Mouse (Mus musculus) kidney, embryonic 16.5 days (tissue): ENCODE results near the gene 4933402J07Rik. TPM values are rescaled to one million over a fixed set of nuclear protein-coding genes. Genes with fewer than 3 reads are reported as not detected.

ENCODE experiments used
- ATAC-seq: fragments of 200-750 bp; cut with Nextera tagmentation; 2 replicates; pipeline ENCODE4 v1.8.0; 2017; ENCODE audit warnings: moderate TSS enrichment; ENCODE audit not compliant: low FRiP score, low TSS enrichment
- H3K27ac ChIP-seq: fragments of 300-500 bp; sonication (generic); 2 replicates; pipeline ENCODE4 v1.5.1; 2014; ENCODE audit warnings: low read length
- H3K27me3 ChIP-seq: fragments of 300-500 bp; sonication (generic); 2 replicates; pipeline ENCODE4 v1.6.1; 2014; ENCODE audit warnings: low read length, control low read depth, mixed read lengths; ENCODE audit not compliant: insufficient read depth
- H3K36me3 ChIP-seq: fragments of 300-500 bp; sonication (generic); 2 replicates; pipeline ENCODE4 v1.6.1; 2014; ENCODE audit warnings: low read length, control low read depth, mixed read lengths; ENCODE audit not compliant: insufficient read depth
- H3K4me1 ChIP-seq: fragments of 300-500 bp; sonication (generic); 2 replicates; pipeline ENCODE4 v1.6.1; 2014; ENCODE audit warnings: low read length, control low read depth, mixed read lengths; ENCODE audit not compliant: insufficient read depth
- H3K4me2 ChIP-seq: fragments of 300-500 bp; sonication (generic); replicated peaks from 2 replicates; pipeline ENCODE4 v1.6.1; 2014; ENCODE audit warnings: low read depth, low read length
- H3K4me3 ChIP-seq: fragments of 300-500 bp; sonication (generic); 2 replicates; pipeline ENCODE4 v1.5.1; 2014; ENCODE audit warnings: mild to moderate bottlenecking, low read length
- H3K9ac ChIP-seq: fragments of 300-500 bp; sonication (generic); replicated peaks from 2 replicates; pipeline ENCODE4 v1.6.1; 2014; ENCODE audit warnings: low read length
- H3K9me3 ChIP-seq: fragments of 300-500 bp; sonication (generic); 2 replicates; pipeline ENCODE4 v1.6.1; 2016; ENCODE audit warnings: low read length, control low read depth
- WGBS: fragments of 180-500 bp; shearing (Covaris S2); extraction: QIAGEN DNeasy Blood & Tissue Kit; methylation state at CpG from one replicate; pipeline ENCODE4 v1.1.7; 2014; 5-methylcytosine and 5-hydroxymethylcytosine counted together
- polyA plus RNA-seq: library from polyadenylated mRNA; unstranded; fragments of >200 nt; fragmentation: Nextera tagmentation; extraction: Ambion mirVana; gene quantifications from 2 replicates; pipeline ENCODE4 v1.2.1, GENCODE M21; 2015

Gene 4933402J07Rik
- polyA plus RNA-seq, 1 experiment from 2014 or later: not detected

DNA sequence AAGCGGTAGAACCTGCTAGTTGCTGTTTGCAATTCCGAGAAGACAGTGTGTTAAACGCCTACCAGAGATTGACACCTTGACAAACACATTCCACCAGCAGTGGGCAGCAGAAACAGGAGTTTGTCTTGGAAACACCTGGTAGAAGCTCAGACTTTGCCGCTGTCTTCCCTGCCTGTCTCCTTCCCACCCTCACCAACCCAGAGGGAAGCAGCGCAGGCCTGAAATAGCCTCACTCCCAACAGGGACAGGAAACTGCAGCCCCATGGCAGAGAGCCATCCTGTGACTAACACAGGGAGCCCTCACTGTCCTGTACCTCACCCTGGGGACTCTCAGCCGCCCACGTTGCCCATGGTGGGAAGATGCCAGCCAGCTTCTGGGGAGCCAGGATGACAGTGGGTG, 55.5 kb downstream of the 4933402J07Rik start:
- no peak for ATAC-seq
- H3K4me1 ChIP-seq: no peaks in the 10 kb centered on the region
- 54% methylated on average over 7 of the region's 7 CpGs for WGBS
- no peak overlapping the region for H3K4me3 ChIP-seq
- H3K9ac ChIP-seq: no peak overlapping the region
- H3K27ac ChIP-seq: no peak overlapping the region
- H3K36me3 ChIP-seq: no peaks in the 10 kb centered on the region
- H3K4me2 ChIP-seq: no peak overlapping the region
- no peaks in the 10 kb centered on the region for H3K9me3 ChIP-seq
- H3K27me3 ChIP-seq: 0 out of 2 replicates have a peak, but pooled peaks cover 2% of the 10 kb centered on the region

DNA sequence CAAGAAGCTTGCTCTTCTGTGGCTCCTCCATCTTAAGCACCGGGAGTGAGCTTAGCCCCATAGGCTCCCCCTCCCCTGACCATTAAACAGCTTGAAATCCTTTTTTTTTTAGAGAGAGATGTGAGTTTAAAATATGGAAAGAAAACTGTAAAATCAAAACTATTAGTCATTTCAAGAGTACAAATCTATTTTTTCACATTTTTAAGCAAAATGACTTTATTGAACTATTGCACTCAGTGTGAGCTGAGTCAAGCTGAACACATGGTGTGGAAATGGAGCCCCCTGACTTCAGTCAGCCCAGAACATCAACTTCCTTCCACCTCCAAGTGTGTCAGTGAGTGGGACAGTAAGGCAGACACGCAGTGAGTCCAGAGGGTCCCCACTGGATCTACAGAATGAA, 55.9 kb downstream of the 4933402J07Rik start:
- H3K27me3 ChIP-seq: 0 out of 2 replicates have a peak, but pooled peaks cover 2% of the 10 kb centered on the region
- H3K9ac ChIP-seq: no peak overlapping the region
- ATAC-seq: no peak
- 69% methylated on average over 2 of the region's 2 CpGs for WGBS
- H3K4me3 ChIP-seq: no peak overlapping the region
- no peaks in the 10 kb centered on the region for H3K9me3 ChIP-seq
- no peaks in the 10 kb centered on the region for H3K4me1 ChIP-seq
- no peaks in the 10 kb centered on the region for H3K36me3 ChIP-seq
- no peak overlapping the region for H3K4me2 ChIP-seq
- no peak overlapping the region for H3K27ac ChIP-seq

DNA sequence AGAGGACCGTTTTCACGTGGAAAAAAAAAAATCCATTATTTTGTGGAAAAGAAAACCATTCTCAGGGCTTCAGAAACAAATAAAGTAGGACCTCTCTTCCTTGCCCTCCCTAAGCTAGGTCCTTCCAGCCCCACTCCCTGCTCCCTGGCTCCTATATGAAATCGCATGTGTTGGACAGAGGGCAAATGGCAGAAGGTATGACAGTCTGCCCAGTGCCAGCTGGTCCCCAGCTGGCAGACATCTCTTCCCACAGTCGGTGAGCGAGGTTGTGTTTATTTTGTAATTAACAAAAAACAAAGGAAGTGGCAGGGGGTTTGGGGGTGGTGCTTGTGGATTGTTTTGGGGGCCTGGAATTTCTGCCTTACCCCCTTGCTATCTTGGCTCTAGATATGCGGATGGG, 56.6 kb downstream of the 4933402J07Rik start:
- H3K27ac ChIP-seq: no peak overlapping the region
- H3K36me3 ChIP-seq: no peaks in the 10 kb centered on the region
- 0 out of 2 replicates have a peak, but pooled peaks cover 2% of the 10 kb centered on the region for H3K27me3 ChIP-seq
- 66% methylated on average over 6 of the region's 6 CpGs for WGBS
- H3K9me3 ChIP-seq: no peaks in the 10 kb centered on the region
- no peak overlapping the region for H3K4me2 ChIP-seq
- no peak overlapping the region for H3K4me3 ChIP-seq
- H3K4me1 ChIP-seq: no peaks in the 10 kb centered on the region
- ATAC-seq: no peak
- H3K9ac ChIP-seq: no peak overlapping the region

DNA sequence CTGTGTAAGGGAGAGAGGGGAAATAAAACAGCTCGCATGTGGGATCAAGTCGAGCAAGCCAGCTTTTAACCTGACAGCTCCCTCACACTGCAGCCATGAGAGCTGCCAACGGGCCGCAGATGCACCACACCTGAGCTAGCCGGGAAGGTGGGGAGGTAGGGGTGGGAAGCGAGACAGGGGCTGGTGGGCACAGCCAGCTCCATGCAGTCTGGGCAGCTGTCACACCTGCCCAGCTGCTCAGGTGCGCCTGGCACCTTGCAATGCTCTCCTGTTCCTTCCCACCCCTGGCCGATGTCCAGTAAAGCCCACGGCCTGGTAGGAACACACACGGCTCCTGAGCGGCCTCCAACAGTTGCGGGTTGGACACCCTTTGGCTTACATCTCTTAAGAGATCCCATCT, 57.5 kb downstream of the 4933402J07Rik start:
- H3K4me3 ChIP-seq: no peak overlapping the region
- H3K36me3 ChIP-seq: no peaks in the 10 kb centered on the region
- H3K27ac ChIP-seq: no peak overlapping the region
- ATAC-seq: no peak
- 0 out of 2 replicates have a peak, but pooled peaks cover 2% of the 10 kb centered on the region for H3K27me3 ChIP-seq
- no peaks in the 10 kb centered on the region for H3K4me1 ChIP-seq
- H3K9me3 ChIP-seq: no peaks in the 10 kb centered on the region
- no peak overlapping the region for H3K9ac ChIP-seq
- 88% methylated on average over 12 of the region's 12 CpGs for WGBS
- H3K4me2 ChIP-seq: no peak overlapping the region

DNA sequence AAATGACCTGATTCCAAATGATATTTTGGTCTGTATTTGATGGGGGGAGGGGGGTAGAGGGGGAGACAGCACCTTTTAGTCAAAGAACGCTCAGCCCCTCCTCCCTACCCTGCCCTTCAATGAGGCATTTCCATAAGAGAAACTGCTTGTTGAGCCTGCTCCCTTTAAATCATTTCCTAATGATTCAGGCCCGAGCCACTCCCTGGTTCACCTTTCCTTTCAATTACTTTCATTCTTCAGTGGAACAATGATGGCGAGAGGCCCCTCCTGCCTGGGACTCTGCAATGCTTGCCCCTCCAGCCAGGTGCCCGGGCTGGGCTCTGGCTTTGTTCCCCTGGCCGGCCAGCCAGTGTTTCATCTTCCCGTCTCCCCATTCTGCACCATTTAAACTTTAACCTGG, 66.0 kb downstream of the 4933402J07Rik start:
- peaks cover 3% of the 10 kb centered on the region; the same call in 1 of the 2 replicates for H3K4me1 ChIP-seq
- 32% methylated on average over 6 of the region's 6 CpGs for WGBS
- ATAC-seq: no peak

GRCm38 (mm10) chr8:87631776-87632175, 68.1 kb downstream of the 4933402J07Rik start:
- 89% methylated on average over 7 of the region's 7 CpGs for WGBS
- Histone ChIP-seq H3K9ac (no peak overlapping the region), H3K27ac (no peak overlapping the region), H3K27me3 (no peaks in the 10 kb centered on the region), H3K9me3 (no peaks in the 10 kb centered on the region), H3K4me2 (no peak overlapping the region), H3K36me3 (no peaks in the 10 kb centered on the region), H3K4me1 (peaks cover 3% of the 10 kb centered on the region; the same call in 1 of the 2 replicates), H3K4me3 (no peak overlapping the region)
- ATAC-seq: no peak

More for the DNA sequence above, 66.0 kb downstream of the 4933402J07Rik start:
- Histone ChIP-seq H3K27ac (no peak overlapping the region), H3K4me3 (no peak overlapping the region), H3K4me2 (no peak overlapping the region), H3K9me3 (no peaks in the 10 kb centered on the region), H3K9ac (no peak overlapping the region), H3K27me3 (no peaks in the 10 kb centered on the region), H3K36me3 (no peaks in the 10 kb centered on the region)

- H3K4me3 ChIP-seq: no peak overlapping the region
- no peaks in the 10 kb centered on the region for H3K27me3 ChIP-seq
- 51% methylated on average over 11 of the region's 11 CpGs for WGBS
- no peaks in the 10 kb centered on the region for H3K4me1 ChIP-seq
- H3K36me3 ChIP-seq: no peaks in the 10 kb centered on the region
- peak; percentile 57 for ATAC-seq
- H3K27ac ChIP-seq: peak overlapping the region; percentile 52
- H3K9me3 ChIP-seq: no peaks in the 10 kb centered on the region
- H3K4me2 ChIP-seq: peak overlapping the region; percentile 23; the same call in 1 of the 2 replicates
- no peak overlapping the region for H3K9ac ChIP-seq
Measured at GRCm38 (mm10) chr8:87636226-87636742, 72.6 kb downstream of the 4933402J07Rik start.

Other genes starting within 250 kb of the 4933402J07Rik start
- 0.06 TPM in 1 of 2 replicates, not detected in the other for gene Cbln1, start 91.2 kb upstream of the 4933402J07Rik start, polyA plus RNA-seq